Mouse (Mus musculus) urinary bladder, adult 18-20 months (tissue): ENCODE measurements around the gene Arf1.

Experiments used
- DNase-seq, 2 experiments: peaks; one replicate each; pipeline ENCODE4 v3.0.0; 2022; ENCODE audit warnings: low spot score in 2 of 2, mixed read lengths in 2 of 2

Arf1 gene

GRCm38 (mm10) chr11:59228122-59228953 is at the start of gene Arf1:
Gene Arf1 (minus strand): TSS chr11:59228270.
- peak; percentile 95 to 96 for DNase-seq

GRCm38 (mm10) chr11:59276877-59277276 is 48.8 kb upstream of the Arf1 start:
- DNase-seq = no peak

GRCm38 (mm10) chr11:59274184-59274583 is 46.1 kb upstream of the Arf1 start:
- no peak for DNase-seq

GRCm38 (mm10) chr11:59266727-59267126 is 38.7 kb upstream of the Arf1 start:
- DNase-seq = no peak

GRCm38 (mm10) chr11:59265154-59265813 is 37.2 kb upstream of the Arf1 start:
- DNase-seq = no peak

- no peak for DNase-seq
Measured at GRCm38 (mm10) chr11:59264593-59264992, 36.5 kb upstream of the Arf1 start.

- peak in 1 of 2 experiments; percentile 24 for DNase-seq
Measured at GRCm38 (mm10) chr11:59263870-59264563, 35.9 kb upstream of the Arf1 start.

- no peak for DNase-seq
Measured at GRCm38 (mm10) chr11:59262308-59262707, 34.2 kb upstream of the Arf1 start.

GRCm38 (mm10) chr11:59260706-59261493 is 32.8 kb upstream of the Arf1 start:
- DNase-seq = no peak

- DNase-seq = no peak
Measured at GRCm38 (mm10) chr11:59259647-59260046, 31.6 kb upstream of the Arf1 start.

- no peak for DNase-seq
Measured at GRCm38 (mm10) chr11:59248101-59248500, 20.0 kb upstream of the Arf1 start.

GRCm38 (mm10) chr11:59243856-59244255 is 15.8 kb upstream of the Arf1 start:
- DNase-seq = no peak

- no peak for DNase-seq
Measured at GRCm38 (mm10) chr11:59241841-59242240, 13.8 kb upstream of the Arf1 start.

- no peak for DNase-seq
Measured at GRCm38 (mm10) chr11:59239796-59240195, 11.7 kb upstream of the Arf1 start.

GRCm38 (mm10) chr11:59239428-59239785 is 11.3 kb upstream of the Arf1 start:
- DNase-seq = no peak

GRCm38 (mm10) chr11:59238525-59239427 is 10.7 kb upstream of the Arf1 start:
- DNase-seq = peak; percentile 61 to 63

GRCm38 (mm10) chr11:59232797-59233196 is 4.7 kb upstream of the Arf1 start:
- no peak for DNase-seq

GRCm38 (mm10) chr11:59230144-59230760 is 2.2 kb upstream of the Arf1 start:
- peak in 1 of 2 experiments; percentile 69 for DNase-seq

GRCm38 (mm10) chr11:59227604-59228121 is 407 bp downstream of the Arf1 start:
- no peak for DNase-seq
